ENCODE assay signal across 26 mouse cellular contexts in the genomic region with DNA sequence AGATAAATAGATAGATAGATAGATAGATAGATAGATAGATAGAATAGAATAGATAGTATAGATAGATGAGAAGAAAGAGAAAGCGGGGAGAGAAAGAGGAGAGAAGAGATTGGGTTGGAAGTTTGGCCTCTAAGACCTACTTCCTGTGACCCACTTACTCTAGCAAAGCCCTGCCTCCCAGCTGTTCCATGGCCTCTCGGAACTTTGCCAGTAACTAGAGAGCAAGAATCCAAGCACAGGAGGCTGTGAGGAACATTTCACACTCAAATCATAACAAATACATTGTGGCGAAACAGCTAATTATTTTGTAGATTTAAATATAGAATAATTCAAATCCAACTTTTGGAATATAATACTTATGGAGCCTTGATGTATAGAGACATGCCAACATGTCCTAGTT.
A peak's percentile ranks its signal among the peaks of the same experiment; 100 is the strongest.
DNase-seq lines count a peak whose midpoint lies in the region; ATAC-seq and TF ChIP-seq lines count a peak whose summit lies in the region.
"Had no signal": no experiment of that assay in that cellular context is flagged by ENCODE, and none has a peak within 500 bp of the region (broad histone marks: within the 10 kb centered on the region; RNA-seq: fewer than 3 reads in every experiment).

No protein-coding gene starts in this region.

- no peak for TF ChIP-seq CTCF in lung, embryonic 14.5 days (IDR thresholded peaks at IDR 0.05; ENCODE audit: low read depth)
- no peak for TF ChIP-seq CTCF in lung, adult 2 months (IDR thresholded peaks at IDR 0.05; ENCODE audit: insufficient read depth, low read length)

- no peak for ATAC-seq in lung, embryonic 14.5 days (ENCODE audit: insufficient read depth)
- ATAC-seq: activated CD4-positive, CD25-positive, alpha-beta regulatory T cell, adult 4 months; CD4-positive, CD25-positive, alpha-beta regulatory T cell, adult 4 months; forebrain, embryonic 13.5 days; forebrain, postnatal 0 days; hindbrain, postnatal 0 days had no signal

- no peak overlapping the region for H3K4me2 ChIP-seq in lung, embryonic 14.5 days
- H3K4me2 ChIP-seq: forebrain, embryonic 13.5 days; heart, embryonic 13.5 days; hindbrain, embryonic 13.5 days had no signal

- no peak overlapping the region for H3K9ac ChIP-seq in lung, embryonic 14.5 days
- H3K9ac ChIP-seq: forebrain, embryonic 13.5 days; forebrain, postnatal 0 days; heart, embryonic 13.5 days; hindbrain, embryonic 13.5 days had no signal

- no peak for TF ChIP-seq POLR2A in lung, adult 2 months (IDR thresholded peaks at IDR 0.05; ENCODE audit: borderline replicate concordance, extremely low read depth, low read depth, low read length)

- H3K4me1 ChIP-seq in lung, embryonic 14.5 days (ENCODE audit: insufficient read depth) = no peaks in the 10 kb centered on the region
- no peaks in the 10 kb centered on the region for H3K4me1 ChIP-seq in lung, adult 2 months (ENCODE audit: control insufficient read depth, insufficient read depth, low read length)
- H3K4me1 ChIP-seq: heart, embryonic 10.5 days; heart, embryonic 13.5 days; hindbrain, embryonic 13.5 days had no signal

- DNase-seq in lung, embryonic 14.5 days = peak; percentile 45
- DNase-seq in lung, adult 2 months = no peak
- peak; percentile 27 for DNase-seq in retina, postnatal 1 day
- no peak for DNase-seq in retina, embryonic 14.5 days (ENCODE audit: low spot score)
- peak; percentile 14 for DNase-seq in lung, postnatal 14 days
- DNase-seq in skeletal muscle tissue, adult 2 months (ENCODE audit: low read depth, low spot score) = peak; percentile 10
- DNase-seq in kidney, postnatal 4 days = no peak
- no peak for DNase-seq in layer of hippocampus, postnatal 10 days (ENCODE audit: low spot score in 2 of 2)
- DNase-seq: adrenal gland, adult 8-10 months; adrenal gland, postnatal 25 days; cerebellum, adult 18-20 months; cerebellum, adult 9-10 months; cerebellum, postnatal 14 days; forebrain, postnatal 0 days; gastrocnemius, adult 2 months; gastrocnemius, postnatal 14 days; heart, postnatal 36 days had no signal

- H3K27ac ChIP-seq in lung, embryonic 14.5 days (ENCODE audit: low read depth) = no peak overlapping the region
- H3K27ac ChIP-seq: forebrain, embryonic 10.5 days; forebrain, embryonic 13.5 days; gastrocnemius, adult 2 months; heart, embryonic 10.5 days; heart, embryonic 13.5 days; hindbrain, embryonic 10.5 days; hindbrain, embryonic 13.5 days; hindbrain, postnatal 0 days had no signal

- 72% methylated on average over 3 of the region's 3 CpGs for WGBS in lung, embryonic 14.5 days
- 63% methylated on average over 3 of the region's 3 CpGs for WGBS in lung, adult 2 months

- H3K27me3 ChIP-seq in lung, embryonic 14.5 days (ENCODE audit: insufficient read depth, low read length) = no peaks in the 10 kb centered on the region
- H3K27me3 ChIP-seq: forebrain, embryonic 13.5 days; heart, embryonic 13.5 days; hindbrain, embryonic 13.5 days had no signal

- no peaks in the 10 kb centered on the region for H3K9me3 ChIP-seq in lung, embryonic 14.5 days (ENCODE audit: low read depth, low read length)
- H3K9me3 ChIP-seq: forebrain, embryonic 10.5 days; forebrain, embryonic 13.5 days; heart, embryonic 10.5 days; heart, embryonic 13.5 days; hindbrain, embryonic 10.5 days; hindbrain, embryonic 13.5 days had no signal

- no peaks in the 10 kb centered on the region for H3K36me3 ChIP-seq in lung, embryonic 14.5 days (ENCODE audit: insufficient read depth)
- H3K36me3 ChIP-seq: forebrain, embryonic 10.5 days; heart, embryonic 10.5 days; heart, embryonic 13.5 days; hindbrain, embryonic 10.5 days; hindbrain, embryonic 13.5 days had no signal

- H3K4me3 ChIP-seq in lung, embryonic 14.5 days (ENCODE audit: low read depth, low read length) = no peak overlapping the region
- no peak overlapping the region for H3K4me3 ChIP-seq in lung, adult 2 months (replicated peaks; ENCODE audit: extremely low read depth, low read depth, low read length)
- H3K4me3 ChIP-seq: forebrain, embryonic 10.5 days; forebrain, embryonic 13.5 days; gastrocnemius, adult 2 months; heart, embryonic 10.5 days; heart, embryonic 13.5 days; hindbrain, embryonic 10.5 days; hindbrain, embryonic 13.5 days had no signal

Comparison
In these comparisons a context has a peak if more than half of its experiments do, and no peak if none do; other contexts are left out.
1. DNase-seq: peak in lung, embryonic 14.5 days (single experiment), retina, postnatal 1 day (single experiment), lung, postnatal 14 days (single experiment) and skeletal muscle tissue, adult 2 months (single experiment); none in lung, adult 2 months (single experiment), retina, embryonic 14.5 days (single experiment), kidney, postnatal 4 days (0 of 2) and layer of hippocampus, postnatal 10 days (0 of 2).